Mouse (Mus musculus) Patski (cell line): ENCODE data around the gene Mxi1. TPM values are rescaled to one million over a fixed set of nuclear protein-coding genes. Genes with fewer than 3 reads are reported as not detected.

ENCODE experiments used
- ATAC-seq: fragments of 100-300 bp; one replicate; pipeline ENCODE4 v1.8.0; 2021
- CTCF ChIA-PET: fragments of 350-600 bp; sonication (Branson Sonifier 250); formaldehyde crosslinking; loops from one replicate; lab custom pipeline; 2022; ENCODE audit warnings: inconsistent platforms; lab: Charles Lee
- POLR2A ChIA-PET: fragments of 350-600 bp; sonication (Branson Sonifier 250); formaldehyde crosslinking; loops from one replicate; lab custom pipeline; 2022; ENCODE audit warnings: antibody characterized with exemption, inconsistent platforms; lab: Charles Lee
- DNase-seq: peaks from one replicate; pipeline ENCODE4 v3.0.0-alpha.2; 2011; ENCODE audit warnings: low read depth, low spot score
- H3K27me3 ChIP-seq: fragments of 371-371 bp; one replicate; pipeline ENCODE4 v1.5.1; 2021
- CTCF ChIP-seq: fragments of 100-300 bp; IDR thresholded peaks from one replicate; pipeline ENCODE4 v1.5.1; 2021
- in situ Hi-C: fragments of 300-500 bp; cut with MboI; formaldehyde crosslinking; loops from 3 replicates; pipeline ENCODE4 v1.11.1; 2018; ENCODE audit warnings: low pct_unique_long_range_greater_than_20kb, mixed read lengths
- polyA plus RNA-seq: library from polyadenylated mRNA; unstranded; gene quantifications from one replicate; pipeline ENCODE4 v1.2.3, GENCODE M21; 2021

Mxi1 gene
- polyA plus RNA-seq, 1 experiment from 2014 or later: 92.8 TPM

GRCm38 (mm10) chr19:53423816-53424465 is 113.6 kb downstream of the Mxi1 start:
- ATAC-seq (no peak), DNase-seq (no peak)
- ChIA-PET POLR2A (interaction anchor here (0.6 kb wide), 1 partner anchor 152 kb away, joined by 3 read pairs; no protein-coding TSS in a partner anchor), CTCF (no interaction called here)
- no peak for TF ChIP-seq CTCF
- in situ Hi-C loops: loop anchor here (5.0 kb wide), 1 partner anchor 88 kb away; no protein-coding TSS in a partner anchor
- no peaks in the 10 kb centered on the region for H3K27me3 ChIP-seq

- POLR2A ChIA-PET: interaction anchor here (0.6 to 0.8 kb wide), 2 partner anchors 86 to 151 kb away, joined by 3 to 5 read pairs; no protein-coding TSS in a partner anchor
- TF ChIP-seq CTCF: no peak
- no peak for DNase-seq
- CTCF ChIA-PET: interaction anchor here (1.6 kb wide), 1 partner anchor 23 kb away, joined by 4 read pairs; no protein-coding TSS in a partner anchor
- ATAC-seq: no peak
- in situ Hi-C loops: loop anchor here (5.0 kb wide), 1 partner anchor 88 kb away; no protein-coding TSS in a partner anchor
- no peaks in the 10 kb centered on the region for H3K27me3 ChIP-seq
These were observed 114.3 kb downstream of the Mxi1 start for GRCm38 (mm10) chr19:53424629-53425028.

Other genes with a start within 250 kb of the Mxi1 start
- 38.4 TPM for gene Add3, start 170.1 kb upstream of the Mxi1 start, polyA plus RNA-seq
- gene Gm10197, start 61.2 kb downstream of the Mxi1 start, polyA plus RNA-seq: 32.0 TPM
- gene Smndc1, start 80.1 kb downstream of the Mxi1 start, polyA plus RNA-seq: 59.3 TPM
- gene Dusp5, start 218.6 kb downstream of the Mxi1 start, polyA plus RNA-seq: 20.1 TPM